Mouse (Mus musculus): ENCODE data around the gene Tnfrsf18.
A peak's percentile ranks its signal among the peaks of the same experiment; 100 is the strongest.

Tnfrsf18 gene

GRCm38 (mm10) chr4:156026013-156026412 is at the start of gene Tnfrsf18:
Tnfrsf18 (plus strand) TSS chr4:156026164.
- DNase-seq: peak; percentile 76 to 77

DNA sequence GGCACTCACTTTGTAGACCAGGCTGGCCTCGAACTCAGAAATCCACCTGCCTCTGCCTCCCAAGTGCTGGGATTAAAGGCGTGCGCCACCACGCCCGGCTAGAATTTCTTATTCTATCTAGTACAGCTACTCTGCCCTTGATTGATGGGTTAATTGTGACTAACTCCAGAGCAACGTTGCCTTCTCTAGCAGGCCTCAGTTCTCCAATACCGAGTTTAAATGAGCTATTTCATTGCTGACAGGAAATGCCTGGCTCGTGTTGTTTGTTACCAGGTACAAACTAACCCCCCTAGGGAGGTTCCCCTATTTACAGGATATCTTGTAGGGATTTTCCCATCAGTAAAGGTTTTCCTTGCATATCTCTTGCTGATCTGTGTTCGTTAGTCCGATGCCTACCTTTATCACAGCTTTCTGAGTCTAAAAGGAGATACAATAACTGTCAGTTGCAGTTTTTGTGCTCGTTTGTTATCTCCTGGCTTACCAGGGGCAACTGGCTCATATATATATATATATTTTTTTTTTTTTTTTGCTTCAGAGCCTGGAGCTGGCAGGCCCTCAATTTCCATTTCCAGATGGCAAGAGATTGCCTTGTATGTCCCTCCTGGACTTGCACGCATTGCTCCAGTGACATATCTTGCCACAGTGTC is 44.4 kb upstream of the Tnfrsf18 start:
- no peak for DNase-seq

- DNase-seq: no peak
Observed at GRCm38 (mm10) chr4:155983788-155984187, 42.2 kb upstream of the Tnfrsf18 start.

- DNase-seq: no peak
Observed at GRCm38 (mm10) chr4:155991211-155991907, 34.6 kb upstream of the Tnfrsf18 start.

DNA sequence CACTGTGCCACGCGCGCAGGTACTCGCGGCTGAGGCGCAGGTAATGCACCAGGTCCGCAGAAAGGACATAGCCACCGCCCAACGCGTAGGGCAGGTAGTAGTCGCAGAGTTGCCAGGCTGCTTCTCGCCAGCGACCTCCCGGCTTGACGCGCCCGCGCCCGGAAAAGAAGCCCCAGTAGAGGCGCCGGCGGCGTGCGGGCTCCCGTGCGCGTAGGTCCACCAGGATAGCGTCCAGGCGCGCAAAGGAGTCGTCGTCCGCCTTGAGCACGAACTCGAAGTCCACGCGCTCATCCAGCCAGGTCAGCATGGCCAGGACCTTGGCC is 34.1 kb upstream of the Tnfrsf18 start:
- no peak for DNase-seq

DNA sequence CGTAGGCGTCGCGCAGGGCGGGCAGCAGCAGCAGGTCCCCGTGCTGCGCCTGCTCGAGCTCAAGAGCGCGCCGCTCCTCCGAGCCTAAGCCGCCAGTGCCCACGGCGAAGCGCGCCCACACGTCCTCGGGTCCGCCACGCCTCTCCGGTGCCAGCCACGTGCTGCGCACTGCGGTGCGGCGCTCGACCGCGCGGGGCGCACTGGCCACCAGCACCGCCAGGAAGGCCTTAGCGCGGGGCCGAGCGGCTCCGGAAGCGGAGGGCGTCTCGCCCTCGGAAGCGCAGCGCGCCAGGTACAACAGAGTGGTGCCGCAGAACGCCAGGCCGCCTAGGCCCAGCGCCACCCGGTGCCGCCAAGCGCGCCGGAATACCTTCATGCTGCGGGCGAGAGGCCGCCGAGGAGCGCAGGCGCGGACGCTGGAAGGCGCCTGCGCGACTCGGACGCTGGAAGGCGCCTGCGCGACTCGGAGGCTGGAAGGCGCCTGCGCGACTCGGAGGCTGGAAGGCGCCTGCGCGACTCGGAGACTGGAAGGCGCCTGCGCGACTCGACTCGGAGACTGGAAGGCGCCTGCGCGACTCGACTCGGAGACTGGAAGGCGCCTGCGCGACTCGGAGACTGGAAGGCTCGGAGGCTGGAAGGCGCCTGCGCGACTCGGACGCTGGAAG is 33.6 kb upstream of the Tnfrsf18 start, which contains the start of the genes B3galt6 and Sdf4:
TSS of gene B3galt6 (minus strand) at position 409 of the 665 bp plus-strand sequence.
TSS of gene Sdf4 (plus strand) at position 632 of the 665 bp plus-strand sequence.
- peak in 1 of 2 experiments; percentile 86 for DNase-seq

DNA sequence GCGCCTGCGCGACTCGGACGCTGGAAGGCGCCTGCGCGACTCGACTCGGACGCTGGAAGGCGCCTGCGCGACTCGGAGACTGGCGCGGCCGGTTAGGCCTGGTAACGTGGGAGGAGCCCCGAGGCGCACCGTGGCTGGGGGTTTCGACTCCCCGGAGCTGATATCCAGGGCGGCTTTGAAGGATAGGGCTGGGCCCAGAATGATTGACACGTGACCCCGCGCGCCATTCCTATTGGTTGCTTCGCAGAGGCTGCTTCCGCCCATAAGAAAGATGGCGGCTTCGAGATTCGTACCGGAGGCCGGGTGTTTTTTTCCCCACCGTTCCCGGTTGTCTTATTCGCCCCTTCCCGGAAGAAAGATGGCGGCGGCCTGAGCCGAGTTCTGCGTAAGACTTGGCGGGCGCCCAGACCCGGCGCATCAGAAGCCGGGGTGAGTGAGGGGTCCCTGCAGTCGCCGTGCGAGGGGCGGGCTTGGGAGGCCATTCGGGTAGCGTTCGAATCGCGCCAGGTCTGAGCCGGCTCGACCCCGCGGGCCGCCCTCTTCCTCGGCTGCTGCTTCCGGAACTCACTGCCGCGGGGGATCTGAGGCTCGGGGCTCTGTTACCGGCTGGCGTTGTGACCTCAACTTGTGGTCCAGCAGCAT is 32.9 kb upstream of the Tnfrsf18 start:
- DNase-seq: peak; percentile 94 to 97

- no peak for DNase-seq
Observed at GRCm38 (mm10) chr4:155993606-155994005, 32.4 kb upstream of the Tnfrsf18 start.

- DNase-seq: no peak
Observed at GRCm38 (mm10) chr4:156004109-156004508, 21.9 kb upstream of the Tnfrsf18 start.

- no peak for DNase-seq
Observed at GRCm38 (mm10) chr4:156008369-156008768, 17.6 kb upstream of the Tnfrsf18 start.

DNA sequence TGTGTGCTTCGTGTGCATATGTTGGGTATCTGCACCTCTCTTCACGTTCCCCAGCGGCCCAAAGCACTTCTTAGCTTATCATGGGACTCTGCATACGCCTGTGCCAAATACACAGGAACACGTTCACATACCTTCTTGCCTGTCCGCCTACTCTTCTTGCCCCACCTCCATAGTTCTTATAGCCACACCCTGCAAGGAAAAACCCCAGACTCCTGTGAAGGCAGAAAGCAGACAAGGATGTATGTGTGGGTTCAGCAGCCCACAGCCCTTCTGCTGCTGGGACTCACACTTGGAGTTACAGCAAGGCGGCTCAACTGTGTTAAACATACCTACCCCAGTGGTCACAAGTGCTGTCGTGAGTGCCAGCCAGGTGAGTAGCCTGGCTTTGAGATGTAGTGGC is 12.3 kb upstream of the Tnfrsf18 start, which contains the start of gene Tnfrsf4:
TSS of gene Tnfrsf4 (plus strand) at position 207 of the 400 bp plus-strand sequence.
- DNase-seq: no peak

DNA sequence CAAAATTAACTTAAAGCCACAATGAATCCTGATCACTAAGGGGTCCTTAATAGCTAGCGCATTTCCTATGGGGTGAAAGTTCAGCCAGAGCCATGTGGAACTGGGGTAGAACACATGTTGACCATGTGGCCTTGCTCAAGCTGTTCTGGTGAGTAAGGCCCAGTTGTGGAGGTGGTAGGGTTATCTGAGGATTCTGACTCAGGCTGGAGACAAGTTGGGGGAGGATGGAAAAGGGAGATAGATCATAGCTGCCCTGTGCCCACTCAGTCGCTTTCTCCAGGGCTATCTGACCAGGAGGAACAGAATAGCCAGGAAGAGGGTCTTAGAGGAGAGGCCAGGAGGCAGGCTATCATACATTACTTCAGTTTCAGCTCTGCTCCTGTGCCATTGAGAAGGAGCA is 11.5 kb upstream of the Tnfrsf18 start:
- DNase-seq: no peak

GRCm38 (mm10) chr4:156019771-156020170 is 6.2 kb upstream of the Tnfrsf18 start:
- DNase-seq: no peak

DNA sequence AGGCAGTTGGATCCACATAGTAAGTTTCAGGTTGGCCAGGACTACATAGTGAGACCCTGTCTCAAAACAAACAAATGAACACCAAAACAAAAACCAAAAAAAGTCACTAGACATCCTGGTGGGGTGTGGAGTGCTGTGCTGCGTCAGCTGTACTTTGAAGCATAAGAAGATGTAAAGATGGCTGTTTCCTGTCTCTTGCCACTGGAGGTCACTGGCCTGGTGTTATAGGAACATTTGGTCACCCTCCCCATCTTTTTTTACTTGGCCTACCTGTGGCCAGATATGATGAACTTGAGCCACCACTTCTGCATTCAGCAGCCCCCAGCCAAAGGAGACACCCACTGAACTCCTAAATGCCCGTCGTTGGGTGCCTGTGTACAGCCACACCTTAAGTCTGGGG is 4.6 kb upstream of the Tnfrsf18 start:
- DNase-seq: no peak

GRCm38 (mm10) chr4:156021942-156022419 is 4.0 kb upstream of the Tnfrsf18 start:
- peak; percentile 31 to 35 for DNase-seq

GRCm38 (mm10) chr4:156023520-156023919 is 2.4 kb upstream of the Tnfrsf18 start:
- DNase-seq: peak; percentile 35 to 60

DNA sequence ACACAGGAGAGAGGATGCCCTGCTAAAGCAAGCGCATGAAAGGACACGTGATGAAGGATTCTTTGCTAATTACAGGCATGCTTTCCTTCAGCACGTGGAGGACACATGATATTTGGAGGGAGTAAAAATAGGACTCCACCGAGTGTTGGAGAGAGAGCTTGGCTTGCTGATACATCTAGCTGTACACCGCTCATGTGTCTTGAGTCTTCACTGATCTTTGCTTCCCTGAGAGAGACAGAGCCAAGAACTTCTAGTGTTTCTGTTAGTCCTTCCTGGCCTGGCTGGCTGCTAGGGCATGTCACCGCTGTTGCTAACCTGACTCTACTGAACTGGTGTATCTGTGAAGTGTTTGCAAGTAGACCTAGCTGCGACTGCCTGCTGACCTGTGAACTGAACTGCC is 1.8 kb upstream of the Tnfrsf18 start:
- no peak for DNase-seq

DNA sequence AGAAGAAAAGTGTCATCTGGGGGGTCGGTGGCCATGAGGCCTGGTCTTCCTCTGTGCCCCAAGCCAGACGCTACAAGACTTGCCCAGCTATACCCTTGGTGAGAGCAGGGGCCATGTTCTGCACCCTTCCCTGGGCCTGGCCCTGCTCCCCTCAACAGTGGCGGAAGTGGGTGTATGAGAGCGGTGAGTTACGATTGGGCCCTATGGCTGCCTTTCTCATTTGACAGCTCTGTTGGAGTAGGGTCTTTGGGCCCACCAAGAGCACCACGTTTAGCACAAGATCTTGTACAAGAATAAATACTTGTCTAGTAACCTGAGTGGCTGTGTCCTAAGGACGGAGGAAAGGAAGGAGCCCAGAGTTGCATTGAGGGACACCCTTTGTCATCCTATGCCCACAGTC is 2.6 kb downstream of the Tnfrsf18 start:
- DNase-seq: no peak

DNA sequence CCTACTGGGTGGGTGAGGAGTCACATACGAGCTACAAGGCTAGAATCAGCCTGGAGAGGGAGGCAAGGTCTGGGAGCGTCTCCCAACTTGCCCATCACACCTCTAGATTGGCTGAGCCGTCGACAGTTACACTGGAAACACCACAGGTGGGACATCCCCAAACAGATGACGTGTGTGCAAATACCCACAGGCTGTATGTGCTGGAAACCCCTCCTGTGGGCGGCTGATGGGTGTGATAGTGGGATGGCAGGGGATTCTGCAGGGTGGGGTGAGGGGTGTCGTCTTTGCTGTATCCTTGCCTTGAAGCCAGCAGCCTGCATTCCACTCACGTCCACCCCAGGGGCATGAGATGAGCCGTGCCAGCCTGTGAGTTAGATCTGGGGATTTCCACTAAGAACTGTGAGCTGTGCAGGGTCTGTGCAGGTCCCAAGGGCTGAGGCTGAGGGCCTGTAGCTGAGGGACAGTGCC is 4.7 kb downstream of the Tnfrsf18 start:
- DNase-seq: no peak

GRCm38 (mm10) chr4:156031255-156031592 is 5.3 kb downstream of the Tnfrsf18 start:
- DNase-seq: no peak

DNA sequence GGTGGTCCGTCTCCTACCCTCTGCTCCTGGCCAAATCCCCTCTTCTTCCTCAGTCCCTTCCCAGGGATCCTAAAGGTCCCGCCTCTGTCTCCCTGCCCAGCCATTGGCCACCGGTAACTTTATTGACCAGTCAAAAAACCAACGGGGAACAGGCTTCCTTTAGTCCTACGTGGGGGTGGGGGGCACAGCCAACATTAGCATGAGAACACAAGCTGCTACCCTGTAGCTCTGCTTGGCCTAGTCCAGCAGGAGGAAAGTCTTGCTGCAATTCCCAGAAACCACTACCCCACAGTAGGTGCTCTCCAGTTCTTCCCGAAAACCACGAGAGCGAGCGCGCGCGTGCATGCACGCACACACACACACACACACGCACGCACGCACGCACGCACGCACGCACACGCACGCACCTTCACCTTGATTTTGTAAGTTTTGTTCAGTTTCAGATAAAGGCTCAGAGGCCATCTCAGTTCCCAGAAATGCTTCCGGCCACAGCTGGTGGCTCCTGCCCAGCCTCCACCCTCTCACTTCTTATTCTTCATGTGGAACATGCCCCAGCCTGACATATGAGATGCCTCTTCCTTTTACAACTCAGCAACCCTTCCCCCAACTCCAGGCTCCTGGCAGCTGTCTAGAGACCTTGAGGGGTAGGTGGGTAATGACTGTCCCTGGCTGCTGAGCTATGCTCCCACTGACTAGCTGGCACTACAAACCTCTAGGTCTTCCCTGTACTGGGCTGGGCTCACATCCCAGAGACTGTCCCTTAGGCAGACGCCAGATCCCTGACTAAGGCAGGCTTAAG is 5.8 kb downstream of the Tnfrsf18 start:
- DNase-seq: peak; percentile 55 to 70

DNA sequence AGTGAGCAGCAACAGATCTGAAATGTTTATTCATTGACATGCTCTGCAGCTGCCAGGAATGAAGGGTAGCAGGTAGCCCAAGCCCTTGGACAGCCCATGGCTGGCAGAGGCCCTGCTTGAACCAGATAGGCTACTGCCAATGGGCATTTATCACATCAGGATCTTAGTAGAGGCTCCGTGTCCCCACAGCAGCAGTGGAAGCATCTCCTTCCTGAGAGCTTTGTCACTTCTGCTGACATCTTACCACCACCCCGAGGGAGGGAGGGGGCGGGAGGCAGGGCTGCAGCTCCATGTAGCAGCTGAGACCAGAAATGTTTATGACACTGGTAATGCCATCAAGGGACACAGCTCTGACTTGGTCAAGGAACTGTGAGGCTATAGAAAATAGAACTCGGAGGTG is 6.9 kb downstream of the Tnfrsf18 start:
- peak; percentile 45 to 60 for DNase-seq

All from thymus, postnatal 36 days (tissue).